Mouse (Mus musculus) ovary, postnatal 10 days (tissue): ENCODE data around the gene Gm20441.
A peak's percentile ranks its signal among the peaks of the same experiment; 100 is the strongest.
"Not testable (repeated sequence)": the region's sequence is repeated elsewhere in the genome, so short reads cannot be mapped to it uniquely, and the experiment has no call there.

Experiments used
- DNase-seq: peaks from one replicate; pipeline ENCODE4 v3.0.0; 2022; ENCODE audit warnings: low spot score

The Gm20441 gene

DNA sequence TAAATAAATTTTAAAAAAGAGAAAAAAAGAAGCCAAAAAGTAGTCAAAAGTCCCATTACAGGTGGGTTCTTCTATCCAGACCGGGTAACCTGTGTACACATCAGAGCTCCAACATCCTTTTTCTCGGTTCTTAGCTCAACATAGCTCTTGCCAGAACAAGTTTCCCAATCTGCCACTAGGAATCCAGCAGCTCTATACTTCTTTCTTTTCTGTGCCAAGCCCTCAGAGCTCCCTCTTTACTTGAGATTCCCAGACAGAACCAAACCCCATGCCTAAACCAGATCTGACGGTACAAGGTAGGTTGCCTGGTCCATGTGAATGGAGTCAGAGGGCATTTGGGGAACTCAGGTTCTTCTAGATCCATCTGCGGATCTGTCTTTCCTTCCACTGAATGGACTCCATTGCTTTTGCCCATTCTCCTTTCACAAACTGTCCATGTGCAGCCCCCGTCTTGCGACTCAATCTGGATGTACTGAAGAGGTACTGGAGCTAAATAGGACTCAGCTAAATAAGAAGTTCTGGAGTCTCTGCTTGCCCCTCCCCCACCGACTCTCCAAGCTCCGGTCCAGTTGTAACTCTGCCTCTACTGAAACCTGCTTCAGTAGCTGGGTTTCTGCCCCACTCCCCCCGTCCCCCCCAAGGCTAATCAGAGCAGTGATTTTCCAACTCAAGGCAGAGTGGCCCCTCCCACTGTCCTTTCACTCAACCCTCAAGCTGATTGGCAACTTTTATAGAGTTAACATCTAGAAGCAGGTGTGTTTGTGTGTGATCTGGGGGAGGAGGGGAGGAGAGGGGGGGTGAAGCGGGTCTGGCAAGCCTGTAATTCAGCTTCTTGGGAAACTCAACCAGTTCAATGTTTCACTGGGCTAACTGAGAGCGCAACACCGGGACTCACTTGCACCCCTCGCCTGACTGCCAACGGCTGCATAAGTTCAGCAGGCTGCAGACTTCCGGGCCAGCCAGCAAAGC is 1.3 kb downstream of the Gm20441 start:
- DNase-seq, result no peak

DNA sequence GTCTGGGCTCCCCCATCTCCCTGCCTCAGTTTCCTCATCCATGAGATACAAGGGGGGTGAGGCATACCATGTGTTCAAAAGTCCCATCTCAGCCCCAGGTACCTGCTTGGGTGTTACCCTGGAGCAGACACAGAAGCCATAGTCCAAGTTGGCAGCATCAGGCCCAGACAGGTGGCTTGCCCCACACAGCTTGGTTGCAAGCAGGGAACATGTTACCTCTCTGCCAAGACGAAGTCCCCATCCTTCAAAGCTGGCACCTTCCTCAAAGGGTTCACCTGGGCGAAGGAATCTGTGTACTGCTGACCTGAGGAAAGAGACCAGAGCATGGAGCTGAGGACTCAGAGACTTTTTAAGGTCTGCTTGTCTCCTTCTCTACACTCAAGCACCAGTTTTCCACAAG is 2.9 kb downstream of the Gm20441 start:
- DNase-seq, result no peak

DNA sequence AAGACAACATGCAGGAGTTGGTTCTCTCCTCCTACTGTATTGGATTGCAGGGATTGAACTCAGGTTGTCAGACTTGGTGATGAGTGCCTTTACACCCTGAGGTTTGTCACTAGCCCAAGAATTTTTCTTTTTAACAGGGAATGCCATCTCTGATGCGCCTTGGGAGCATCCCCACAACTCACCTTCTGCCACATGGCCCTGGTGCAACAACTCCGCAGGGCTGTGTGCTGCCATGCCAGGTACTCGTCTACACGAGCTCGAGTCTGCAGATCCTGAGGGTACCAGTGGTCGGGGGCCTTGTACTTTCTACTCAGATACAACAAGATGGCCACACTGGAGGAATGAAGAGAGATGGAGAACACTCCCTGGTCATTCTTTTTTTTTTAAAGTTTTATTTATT is 4.2 kb downstream of the Gm20441 start:
- no peak for DNase-seq

DNA sequence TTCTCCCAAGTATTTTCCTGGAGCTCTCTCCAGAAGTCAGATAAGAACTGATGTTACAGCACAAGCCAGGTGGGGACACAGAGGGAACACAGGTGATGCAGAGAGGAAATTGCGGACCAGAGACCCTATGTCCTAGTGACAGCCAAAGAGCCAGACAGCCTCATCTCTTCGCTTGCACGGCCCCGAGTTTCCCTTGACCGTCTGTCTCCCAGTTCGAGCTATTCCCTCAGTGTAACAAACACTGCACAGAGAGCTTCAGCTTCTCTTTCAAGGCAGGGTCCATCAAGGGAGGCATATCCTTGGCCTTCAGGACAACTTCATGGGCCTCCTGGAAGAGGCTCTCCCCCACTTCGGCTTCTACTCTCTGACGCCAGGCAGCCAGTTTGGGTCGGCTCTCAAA is 6.2 kb downstream of the Gm20441 start:
- DNase-seq, result no peak

DNA sequence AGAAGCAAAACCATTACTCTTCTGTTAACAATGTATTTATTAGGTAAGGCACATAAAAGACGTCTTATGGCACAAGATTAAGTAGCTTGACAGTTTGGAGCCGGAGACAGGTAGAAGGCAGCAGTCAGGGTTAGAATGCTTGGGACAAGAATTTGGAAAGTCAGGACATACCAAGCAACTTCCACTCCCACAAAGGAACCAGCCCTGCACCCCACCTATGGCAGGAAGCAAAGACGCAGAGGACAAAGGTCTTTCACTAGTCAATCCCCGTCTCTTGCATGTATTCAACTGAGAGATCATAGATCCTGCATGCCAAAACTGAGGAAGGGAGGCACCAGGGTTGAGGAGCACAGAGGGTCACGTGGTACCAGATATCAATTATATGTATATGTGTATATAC is 6.7 kb downstream of the Gm20441 start:
- DNase-seq, result no peak

DNA sequence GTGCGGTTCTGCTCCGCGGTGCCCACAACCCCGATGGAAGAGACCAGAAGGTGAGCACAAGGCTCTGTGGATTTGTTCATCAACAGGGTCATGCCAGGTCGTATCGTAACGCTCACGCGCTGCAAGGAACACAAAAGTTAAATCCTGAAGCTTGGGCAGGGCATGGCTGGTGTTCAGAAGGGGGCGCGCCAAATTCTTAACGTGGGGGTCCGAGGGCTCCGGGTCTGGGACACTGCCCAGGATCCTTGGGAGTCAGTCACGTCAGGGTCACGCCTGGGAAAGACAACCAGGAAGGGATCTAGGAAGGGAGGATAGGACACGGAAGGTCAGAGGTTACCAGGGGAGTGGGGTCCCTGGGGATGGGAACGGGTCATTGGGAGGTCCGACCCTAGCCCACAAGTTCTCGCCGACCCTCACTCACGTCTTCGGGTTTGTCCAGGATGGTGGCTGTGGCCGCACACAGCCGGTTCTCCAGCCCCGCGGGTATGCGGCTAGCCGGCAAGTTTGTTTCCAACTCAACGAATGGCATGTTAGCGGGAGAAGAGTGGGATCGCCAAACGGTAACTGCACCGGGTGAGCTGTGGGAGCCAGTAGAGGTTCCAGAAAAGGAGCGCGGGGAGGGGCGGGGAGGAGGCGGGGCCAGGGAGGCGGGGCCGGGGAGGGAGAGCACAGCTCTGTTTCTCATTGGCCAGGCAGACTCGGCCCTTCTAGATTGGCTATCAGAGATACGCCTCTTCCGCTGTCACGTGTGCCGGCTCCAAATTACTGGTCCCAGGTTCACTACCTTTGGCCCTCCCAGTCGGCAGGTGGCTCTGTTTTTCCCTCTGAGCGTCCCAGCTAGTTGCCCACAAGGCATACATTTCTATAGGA is 7.7 kb downstream of the Gm20441 start, which contains the start of gene Ddt:
Gene Ddt, minus strand, starts transcription at position 620 of the 870 bp plus-strand sequence.
- peak; percentile 58 for DNase-seq

DNA sequence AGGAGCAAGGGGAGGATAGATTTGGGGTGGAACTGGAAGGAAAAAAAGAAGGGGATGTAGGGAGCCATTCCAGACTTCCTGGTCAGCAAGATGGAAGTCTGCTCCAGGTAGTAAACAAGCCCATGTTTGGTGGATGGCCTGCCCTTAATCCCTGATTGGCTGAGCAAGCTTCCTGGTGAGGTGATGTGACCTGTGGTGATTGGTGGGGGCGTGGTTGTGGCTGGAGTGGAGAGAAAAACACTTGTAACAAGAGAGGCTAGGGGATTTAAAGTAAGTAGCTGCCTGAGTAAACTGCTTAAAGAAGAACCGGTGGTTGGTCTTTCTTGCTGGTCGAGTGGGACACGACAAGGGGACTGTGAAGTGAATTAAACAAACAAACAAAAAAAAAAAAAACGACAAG is 13.0 kb downstream of the Gm20441 start:
- DNase-seq, result not testable (repeated sequence)

DNA sequence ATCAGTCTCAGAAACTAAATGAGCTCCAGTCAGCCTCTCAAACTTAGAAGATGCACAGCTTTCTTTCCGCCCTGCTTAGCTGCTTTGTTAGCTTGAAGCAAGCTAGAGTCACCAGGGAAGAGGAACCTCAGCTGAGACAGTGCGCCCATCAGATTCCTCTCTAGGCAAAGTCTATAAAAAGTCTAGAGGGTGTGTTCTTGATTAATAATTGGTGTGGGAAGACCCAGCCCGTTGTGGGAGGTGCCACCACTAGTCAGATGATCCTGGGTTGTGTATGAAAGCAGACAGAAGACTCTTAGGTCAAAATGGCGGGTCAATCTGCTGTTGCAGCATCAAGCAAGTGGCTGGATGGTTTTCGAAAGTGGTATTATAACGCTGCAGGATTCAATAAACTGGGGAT is 13.9 kb downstream of the Gm20441 start:
- DNase-seq, result no peak

DNA sequence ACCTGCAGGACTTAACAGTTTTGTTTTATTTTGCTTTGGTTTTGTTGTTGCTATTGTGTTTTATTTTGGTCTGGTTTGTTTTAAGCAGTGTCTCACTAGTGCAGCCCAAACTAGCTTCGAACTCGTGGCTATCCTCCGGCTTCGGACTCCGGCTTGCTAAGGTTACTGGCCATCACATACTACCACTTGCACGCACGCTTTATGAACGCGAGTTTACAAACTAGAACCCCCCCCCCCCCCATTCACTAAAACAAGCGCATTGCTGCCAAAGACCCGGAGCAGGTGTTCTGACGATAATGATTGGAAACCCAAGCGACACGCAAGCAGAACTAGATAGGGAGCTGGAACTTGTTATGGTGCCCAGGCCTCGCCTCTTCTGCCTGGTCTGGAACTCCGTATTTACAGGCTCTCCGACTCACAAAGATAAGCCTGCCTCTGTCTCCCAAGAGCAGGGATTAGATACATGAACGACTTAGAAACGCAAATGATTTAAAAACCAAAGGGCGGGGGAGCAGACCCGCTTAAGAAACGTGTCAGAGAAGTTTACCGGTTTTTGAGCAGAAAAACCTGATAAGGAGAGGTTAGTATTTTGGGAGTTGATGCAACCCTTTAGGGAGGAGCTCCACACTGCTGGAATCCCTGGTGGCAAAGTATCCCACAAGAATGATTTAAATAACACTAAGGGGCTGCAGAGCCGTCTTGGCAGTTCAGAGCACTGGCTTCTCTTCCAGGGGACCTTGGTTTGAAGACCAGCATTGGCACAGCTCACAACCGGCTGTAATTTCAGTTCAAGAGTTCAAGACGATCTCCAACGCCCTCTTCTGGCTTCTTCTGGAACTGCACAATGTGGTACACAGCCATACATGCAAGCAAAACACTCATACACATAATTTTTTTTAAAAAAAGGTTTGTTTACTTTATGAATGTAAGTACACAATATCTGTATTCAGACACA is 16.0 kb downstream of the Gm20441 start:
- no peak for DNase-seq

DNA sequence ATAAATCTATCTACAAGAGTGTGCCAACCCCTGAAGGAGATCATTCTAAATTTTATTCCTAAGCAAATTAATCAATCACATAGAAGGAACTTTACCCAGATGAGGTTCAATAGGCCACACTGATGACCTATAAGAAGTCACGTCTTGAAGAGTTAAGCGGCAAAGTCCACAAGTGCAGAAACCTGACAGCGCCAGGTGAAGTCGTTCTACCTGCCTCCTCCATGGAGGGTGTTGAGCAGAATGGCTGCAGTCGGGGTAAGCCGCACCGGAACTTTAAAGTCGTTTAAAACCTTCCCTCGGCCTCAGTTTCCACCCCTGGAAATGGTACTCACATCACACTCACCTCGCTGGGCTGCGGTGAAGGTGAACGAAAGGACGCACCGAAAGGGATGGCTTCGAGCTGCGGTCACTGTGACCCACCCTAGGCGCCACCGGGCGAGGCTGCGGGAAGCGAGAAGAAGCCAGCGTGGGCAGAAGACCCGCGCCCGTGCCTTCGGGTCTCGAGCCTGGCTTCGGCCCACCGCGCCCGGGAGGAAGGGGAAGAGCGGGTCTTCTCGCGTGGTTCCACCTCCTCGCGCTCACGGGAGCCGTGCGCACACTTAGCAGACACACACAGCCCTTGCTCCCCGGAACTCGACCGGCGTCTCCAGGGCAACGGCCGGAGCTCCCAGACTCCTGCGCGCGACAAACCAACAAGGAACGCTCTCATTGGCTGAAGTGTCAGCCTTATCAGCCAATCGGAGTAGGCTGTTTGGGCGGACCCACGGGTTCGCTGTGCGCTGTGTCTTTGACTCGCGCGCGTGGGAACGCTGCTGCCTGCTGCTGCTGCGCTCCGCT is 16.9 kb downstream of the Gm20441 start, which contains the start of gene Cabin1:
Gene Cabin1, minus strand, starts transcription at position 660 of the 837 bp plus-strand sequence.
- DNase-seq, result peak; percentile 95

DNA sequence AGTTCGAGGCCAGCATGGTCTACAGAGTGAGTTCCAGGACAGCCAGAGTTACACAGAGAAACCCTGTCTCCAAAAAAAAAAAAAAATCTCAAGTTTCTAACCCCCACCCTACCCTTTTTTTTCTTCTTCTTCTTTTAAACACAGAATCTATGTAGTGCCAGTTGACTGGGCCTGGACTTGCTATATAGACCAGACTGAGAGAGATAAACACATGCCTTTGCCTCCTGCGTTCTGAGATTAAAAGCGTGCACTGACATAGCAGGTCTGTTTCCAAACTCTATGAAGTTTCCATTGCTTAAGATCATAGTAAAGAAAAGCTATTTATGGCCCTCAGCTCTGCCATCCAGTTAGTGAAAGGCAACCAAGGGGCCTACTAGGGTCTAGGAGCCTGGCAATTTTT is 18.3 kb downstream of the Gm20441 start:
- no peak for DNase-seq

DNA sequence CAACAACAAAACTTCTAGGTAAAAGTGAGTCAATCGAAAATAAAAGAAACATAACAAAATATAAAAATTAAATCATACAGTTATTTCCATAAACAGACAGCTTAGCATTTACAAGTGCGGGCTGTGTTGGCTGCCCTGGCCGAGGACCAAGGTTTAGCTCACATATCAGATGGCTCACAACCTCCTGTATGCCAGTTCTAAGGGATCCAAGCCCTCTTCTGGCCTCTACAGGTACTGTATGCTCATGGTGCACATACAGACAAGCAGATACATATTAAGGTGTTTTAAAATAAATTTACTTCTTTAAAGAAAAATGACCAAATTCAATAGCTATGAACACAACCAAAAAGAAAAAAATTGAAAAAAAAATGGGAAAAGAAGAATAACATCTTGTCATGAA is 20.4 kb downstream of the Gm20441 start:
- no peak for DNase-seq

DNA sequence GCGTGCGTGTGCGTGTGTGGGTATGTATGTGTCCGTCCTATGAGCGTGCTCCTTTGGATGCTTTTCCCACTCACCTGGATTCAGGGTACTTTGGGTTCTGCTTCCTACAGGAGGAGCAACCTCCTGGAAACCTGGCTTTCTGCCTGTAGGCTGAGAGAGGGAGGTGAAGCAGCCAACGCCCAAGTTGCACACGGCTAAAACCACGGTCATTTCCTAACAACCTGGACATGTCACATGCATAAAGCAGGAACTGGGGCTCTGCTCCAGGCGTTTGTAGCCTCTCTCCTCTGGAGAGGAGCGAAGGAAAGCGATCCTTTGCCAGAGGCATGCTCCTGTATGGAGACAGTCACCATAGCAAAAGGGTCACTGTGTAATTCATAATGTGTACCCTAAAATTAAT is 24.0 kb downstream of the Gm20441 start:
- DNase-seq, result no peak

DNA sequence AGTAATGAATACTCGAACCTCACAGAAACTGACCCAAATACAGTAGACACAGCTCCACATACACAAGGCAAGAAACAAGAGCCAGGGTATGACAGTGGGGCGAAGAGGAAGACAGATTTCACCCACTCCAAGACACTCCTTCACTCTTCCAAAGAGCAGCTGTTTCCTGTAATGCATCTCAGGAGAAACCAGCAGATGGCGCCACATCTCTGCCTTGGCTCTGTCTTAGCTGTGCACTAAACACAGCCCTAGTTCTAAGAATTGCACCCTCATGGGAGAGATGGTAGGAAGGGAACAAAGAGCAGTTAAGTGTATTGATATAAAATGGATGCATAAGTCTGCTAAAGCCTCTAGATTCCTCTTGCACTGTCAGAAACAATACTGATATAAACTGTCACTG is 36.7 kb downstream of the Gm20441 start:
- peak; percentile 72 for DNase-seq

DNA sequence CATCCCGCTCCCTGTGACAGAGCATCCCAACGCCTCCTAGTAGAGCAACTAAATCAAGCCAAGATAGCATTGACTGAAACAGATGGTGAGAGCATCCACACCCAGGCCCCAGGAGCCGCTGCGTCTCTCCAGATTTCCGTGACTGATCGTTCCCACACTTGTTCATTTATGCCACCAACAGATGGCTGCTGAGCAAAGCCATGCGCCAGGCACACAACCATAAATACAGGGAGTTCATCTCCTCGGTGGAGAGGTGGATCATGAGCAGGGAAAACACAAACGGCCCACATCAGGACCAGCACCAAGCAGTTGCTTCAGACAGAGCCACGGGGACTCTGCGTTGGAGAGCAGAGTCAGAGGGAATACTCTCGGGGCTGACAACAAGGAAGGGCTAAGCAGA is 37.4 kb downstream of the Gm20441 start:
- DNase-seq, result no peak

DNA sequence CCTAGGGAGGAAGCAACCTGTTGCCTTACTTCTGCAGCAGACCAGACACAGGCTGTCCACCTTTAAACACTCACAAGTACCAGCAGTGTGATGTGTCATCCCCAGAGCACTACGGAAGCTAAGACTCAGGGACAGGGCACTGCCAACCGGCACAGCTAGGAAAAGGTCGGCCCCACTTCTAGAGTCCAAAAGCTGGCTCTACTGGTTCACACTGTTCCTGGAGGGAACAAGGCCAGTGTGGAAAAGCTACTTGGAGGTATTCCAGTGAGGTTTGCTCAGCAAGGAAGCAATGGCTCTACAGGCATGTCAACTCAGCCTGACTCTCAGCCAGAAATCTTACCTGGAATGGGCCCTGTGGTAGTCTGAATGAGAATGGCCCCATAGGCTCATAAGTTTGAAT is 39.9 kb downstream of the Gm20441 start:
- DNase-seq, result no peak

DNA sequence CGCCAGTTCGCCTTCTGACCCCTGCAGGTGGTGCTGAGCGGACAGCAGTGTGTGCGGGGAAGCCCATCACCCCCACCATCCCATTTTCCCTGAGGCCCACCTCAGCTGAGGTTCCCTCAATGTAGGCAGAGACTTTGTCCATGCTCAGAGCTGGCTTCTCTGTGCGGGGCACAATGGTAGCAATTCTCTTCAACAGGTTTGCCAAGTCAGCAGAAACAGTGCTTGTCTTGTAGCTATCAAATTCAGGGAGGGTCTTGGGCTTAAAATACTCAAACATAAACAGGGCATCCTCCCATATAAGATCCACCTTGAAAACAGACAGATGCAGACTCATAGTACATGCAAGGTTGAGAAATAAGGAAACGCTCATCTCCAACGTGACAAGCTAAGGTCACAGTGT is 55.3 kb downstream of the Gm20441 start:
- DNase-seq, result no peak
